Mouse (Mus musculus): ENCODE measurements around the gene Zfp553.

GRCm38 (mm10) chr7:127270666-127271065, 37.8 kb downstream of the Zfp553 start:
- no peak for TF ChIP-seq CTCF (IDR thresholded peaks at IDR 0.05; ENCODE audit: low read depth, low read length)
- no peak for TF ChIP-seq POLR2A (IDR thresholded peaks at IDR 0.05; ENCODE audit: borderline replicate concordance, low read depth, low read length)

Measured in bone marrow macrophage, adult 2 months (primary cell).